Mouse (Mus musculus): ENCODE measurements around the gene Aldoc. TPM values are rescaled to one million over a fixed set of nuclear protein-coding genes. Genes with fewer than 3 reads are reported as not detected.

Gene Aldoc
- total RNA-seq, 2 experiments from 2014 or later: 853 to 900 TPM

GRCm38 (mm10) chr11:78343381-78344327 is 20.9 kb downstream of the Aldoc start, which contains the start of gene Unc119:
Unc119 (plus strand) TSS chr11:78343482.
- Histone ChIP-seq H3K27ac (peak within 1 kb of the TSS; percentile 87), H3K4me3 (peak within 1 kb of the TSS; percentile 75)
- TF ChIP-seq CTCF (conservative IDR thresholded peaks at IDR 0.05): 0 out of 2 replicates have a peak, but pooled peaks have one; percentile 11
- DNase-seq (ENCODE audit: low spot score in 2 of 2): peak; percentile 72

- TF ChIP-seq CTCF (conservative IDR thresholded peaks at IDR 0.05): no peak
- Histone ChIP-seq H3K27ac (peak overlapping the region; percentile 87; the same call in 1 of the 2 replicates), H3K4me3 (peak overlapping the region; percentile 75)
- no peak for DNase-seq (ENCODE audit: low spot score in 2 of 2)
Measured at GRCm38 (mm10) chr11:78344328-78344889, 21.6 kb downstream of the Aldoc start.

- Histone ChIP-seq H3K27ac (peak overlapping the region; percentile 33; the same call in 1 of the 2 replicates), H3K4me3 (no peak overlapping the region)
- no peak for DNase-seq (ENCODE audit: low spot score in 2 of 2)
- TF ChIP-seq CTCF (conservative IDR thresholded peaks at IDR 0.05): no peak
Measured at GRCm38 (mm10) chr11:78344890-78345715, 22.3 kb downstream of the Aldoc start.

- no peak for TF ChIP-seq CTCF (conservative IDR thresholded peaks at IDR 0.05)
- DNase-seq (ENCODE audit: low spot score in 2 of 2): no peak
- 0 out of 2 replicates have a peak overlapping the region, but pooled peaks have one; percentile 23 for H3K27ac ChIP-seq
Measured at GRCm38 (mm10) chr11:78345801-78346200, 23.0 kb downstream of the Aldoc start.

GRCm38 (mm10) chr11:78346326-78347069 is 23.7 kb downstream of the Aldoc start:
- no peak overlapping the region for H3K4me3 ChIP-seq
- no peak for TF ChIP-seq CTCF (conservative IDR thresholded peaks at IDR 0.05)
- no peak overlapping the region for H3K27ac ChIP-seq
- DNase-seq (ENCODE audit: low spot score in 2 of 2): no peak

More at GRCm38 (mm10) chr11:78345801-78346200, 23.0 kb downstream of the Aldoc start:
- no peak overlapping the region for H3K4me3 ChIP-seq

- peak; percentile 96 for TF ChIP-seq CTCF (conservative IDR thresholded peaks at IDR 0.05)
- peak; percentile 56 to 71 for DNase-seq (ENCODE audit: low spot score in 2 of 2)
- H3K4me3 ChIP-seq: no peak overlapping the region
- H3K27ac ChIP-seq: no peak overlapping the region
Measured at GRCm38 (mm10) chr11:78347070-78347754, 24.4 kb downstream of the Aldoc start.

GRCm38 (mm10) chr11:78347908-78348307 is 25.1 kb downstream of the Aldoc start:
- no peak for TF ChIP-seq CTCF (conservative IDR thresholded peaks at IDR 0.05)
- DNase-seq (ENCODE audit: low spot score in 2 of 2): no peak
- Histone ChIP-seq H3K27ac (no peak overlapping the region), H3K4me3 (no peak overlapping the region)

- Histone ChIP-seq H3K4me3 (no peak overlapping the region), H3K27ac (no peak overlapping the region)
- TF ChIP-seq CTCF (conservative IDR thresholded peaks at IDR 0.05): no peak
- DNase-seq (ENCODE audit: low spot score in 2 of 2): no peak
Measured at GRCm38 (mm10) chr11:78348474-78348873, 25.7 kb downstream of the Aldoc start.

GRCm38 (mm10) chr11:78349441-78350358 is 26.9 kb downstream of the Aldoc start:
- no peak overlapping the region for H3K27ac ChIP-seq
- no peak overlapping the region for H3K4me3 ChIP-seq
- no peak for TF ChIP-seq CTCF (conservative IDR thresholded peaks at IDR 0.05)
- DNase-seq (ENCODE audit: low spot score in 2 of 2): no peak

- no peak for DNase-seq (ENCODE audit: low spot score in 2 of 2)
- no peak for TF ChIP-seq CTCF (conservative IDR thresholded peaks at IDR 0.05)
- Histone ChIP-seq H3K4me3 (no peak overlapping the region), H3K27ac (no peak overlapping the region)
Measured at GRCm38 (mm10) chr11:78353081-78353480, 30.3 kb downstream of the Aldoc start.

All from layer of hippocampus, adult 2 months (tissue).